Mouse (Mus musculus) heart, embryonic 16.5 days (tissue): ENCODE data around the gene Gm21961. TPM values are rescaled to one million over a fixed set of nuclear protein-coding genes. Genes with fewer than 3 reads are reported as not detected.

Source experiments
- polyA plus RNA-seq: library from polyadenylated mRNA; unstranded; fragments of >200 nt; fragmentation: Nextera tagmentation; extraction: Ambion mirVana; gene quantifications from 2 replicates; pipeline ENCODE4 v1.2.1, GENCODE M21; 2015

Gm21961 gene
- polyA plus RNA-seq, 1 experiment from 2014 or later, result not detected

Other genes with a start within 250 kb of the Gm21961 start
- gene Gm21798, start 197.2 kb downstream of the Gm21961 start, polyA plus RNA-seq, result not detected in 2 replicates